Mouse (Mus musculus) heart, embryonic 10.5 days (tissue): ENCODE data around the gene Cnnm2. TPM values are rescaled to one million over a fixed set of nuclear protein-coding genes. Genes with fewer than 3 reads are reported as not detected.
"Not testable (repeated sequence)": the region's sequence is repeated elsewhere in the genome, so short reads cannot be mapped to it uniquely, and the experiment has no call there.

Experiments
- DNase-seq: peaks from one replicate; pipeline ENCODE4 v3.0.0-alpha.2; 2017; ENCODE audit warnings: low spot score
- H3K27ac ChIP-seq: fragments of 300-500 bp; sonication (generic); 2 replicates; pipeline ENCODE4 v1.5.1; 2016; ENCODE audit warnings: mild to moderate bottlenecking
- H3K27me3 ChIP-seq: fragments of 300-500 bp; sonication (generic); 2 replicates; pipeline ENCODE4 v1.6.1; 2016; ENCODE audit warnings: mild to moderate bottlenecking; ENCODE audit not compliant: poor library complexity, insufficient read depth, severe bottlenecking
- H3K36me3 ChIP-seq: fragments of 300-500 bp; sonication (generic); 2 replicates; pipeline ENCODE4 v1.6.1; 2016; ENCODE audit warnings: mild to moderate bottlenecking, moderate library complexity
- H3K4me1 ChIP-seq: fragments of 300-500 bp; sonication (generic); 2 replicates; pipeline ENCODE4 v1.6.1; 2016; ENCODE audit warnings: mild to moderate bottlenecking
- H3K4me3 ChIP-seq: fragments of 300-500 bp; sonication (generic); 2 replicates; pipeline ENCODE4 v1.5.1; 2016; ENCODE audit warnings: mild to moderate bottlenecking, moderate library complexity
- H3K9me3 ChIP-seq: fragments of 300-500 bp; sonication (generic); 2 replicates; pipeline ENCODE4 v1.6.1; 2016; ENCODE audit warnings: mild to moderate bottlenecking, moderate library complexity
- WGBS: fragments of 180-500 bp; shearing (Covaris S2); methylation state at CpG from one replicate; pipeline ENCODE4 v1.1.7; 2016; 5-methylcytosine and 5-hydroxymethylcytosine counted together
- polyA plus RNA-seq: library from polyadenylated mRNA; unstranded; fragments of >200 nt; fragmentation: Nextera tagmentation; extraction: Ambion mirVana; gene quantifications from 2 replicates; pipeline ENCODE4 v1.2.1, GENCODE M21; 2016

The Cnnm2 gene
- polyA plus RNA-seq, 1 experiment from 2014 or later, result 2.7 TPM

- 55% methylated on average over 7 of the region's 7 CpGs for WGBS
- H3K27ac ChIP-seq, result no peak overlapping the region
- H3K4me1 ChIP-seq, result peaks cover 34% of the 10 kb centered on the region
- peaks cover 21% of the 10 kb centered on the region for H3K36me3 ChIP-seq
- no peaks in the 10 kb centered on the region for H3K9me3 ChIP-seq
- H3K27me3 ChIP-seq, result no peaks in the 10 kb centered on the region
- H3K4me3 ChIP-seq, result no peak overlapping the region
- DNase-seq, result no peak
These were observed 24.3 kb upstream of the Cnnm2 start for GRCm38 (mm10) chr19:46737106-46737505.

GRCm38 (mm10) chr19:46740341-46741008, 20.9 kb upstream of the Cnnm2 start:
- H3K27me3 ChIP-seq, result no peaks in the 10 kb centered on the region
- H3K9me3 ChIP-seq, result no peaks in the 10 kb centered on the region
- H3K27ac ChIP-seq, result no peak overlapping the region
- WGBS, result 50% methylated on average over 7 of the region's 7 CpGs
- peak; percentile 76 for DNase-seq
- no peak overlapping the region for H3K4me3 ChIP-seq
- H3K4me1 ChIP-seq, result peaks cover 12% of the 10 kb centered on the region
- peaks cover 12% of the 10 kb centered on the region for H3K36me3 ChIP-seq

GRCm38 (mm10) chr19:46741574-46741973, 19.8 kb upstream of the Cnnm2 start:
- no peaks in the 10 kb centered on the region for H3K27me3 ChIP-seq
- no peak overlapping the region for H3K27ac ChIP-seq
- 0 out of 2 replicates have a peak, but pooled peaks cover 11% of the 10 kb centered on the region for H3K4me1 ChIP-seq
- DNase-seq, result no peak
- H3K4me3 ChIP-seq, result no peak overlapping the region
- WGBS, result 30% methylated on average over 6 of the region's 6 CpGs
- H3K9me3 ChIP-seq, result no peaks in the 10 kb centered on the region
- H3K36me3 ChIP-seq, result peaks cover 12% of the 10 kb centered on the region

GRCm38 (mm10) chr19:46744681-46745080, 16.7 kb upstream of the Cnnm2 start:
- Histone ChIP-seq H3K9me3 (no peaks in the 10 kb centered on the region), H3K27ac (no peak overlapping the region), H3K36me3 (no peaks in the 10 kb centered on the region), H3K4me3 (no peak overlapping the region), H3K4me1 (0 out of 2 replicates have a peak, but pooled peaks cover 3% of the 10 kb centered on the region), H3K27me3 (no peaks in the 10 kb centered on the region)
- no peak for DNase-seq
- 78% methylated on average over 9 of the region's 9 CpGs for WGBS

GRCm38 (mm10) chr19:46747799-46748198, 13.6 kb upstream of the Cnnm2 start:
- Histone ChIP-seq H3K9me3 (no peaks in the 10 kb centered on the region), H3K36me3 (no peaks in the 10 kb centered on the region), H3K27ac (no peak overlapping the region), H3K4me3 (no peak overlapping the region), H3K4me1 (no peaks in the 10 kb centered on the region), H3K27me3 (no peaks in the 10 kb centered on the region)
- 85% methylated on average over 3 of the region's 3 CpGs for WGBS
- no peak for DNase-seq

- H3K4me3 ChIP-seq, result no peak overlapping the region
- H3K36me3 ChIP-seq, result no peaks in the 10 kb centered on the region
- peak; percentile 69 for DNase-seq
- H3K27me3 ChIP-seq, result 0 out of 2 replicates have a peak, but pooled peaks cover 3% of the 10 kb centered on the region
- 57% methylated on average over 5 of the region's 5 CpGs for WGBS
- no peak overlapping the region for H3K27ac ChIP-seq
- H3K9me3 ChIP-seq, result no peaks in the 10 kb centered on the region
- H3K4me1 ChIP-seq, result no peaks in the 10 kb centered on the region
These were observed 9.2 kb upstream of the Cnnm2 start for GRCm38 (mm10) chr19:46752235-46752634.

- Histone ChIP-seq H3K9me3 (no peaks in the 10 kb centered on the region), H3K27ac (no peak overlapping the region), H3K27me3 (0 out of 2 replicates have a peak, but pooled peaks cover 3% of the 10 kb centered on the region), H3K4me3 (no peak overlapping the region), H3K4me1 (peaks cover 6% of the 10 kb centered on the region; the same call in 1 of the 2 replicates), H3K36me3 (no peaks in the 10 kb centered on the region)
- WGBS, result 51% methylated on average over 9 of the region's 9 CpGs
- peak; percentile 73 for DNase-seq
These were observed 6.3 kb upstream of the Cnnm2 start for GRCm38 (mm10) chr19:46755066-46755465.

- DNase-seq, result peak; percentile 46
- Histone ChIP-seq H3K27me3 (0 out of 2 replicates have a peak, but pooled peaks cover 3% of the 10 kb centered on the region), H3K4me3 (no peak overlapping the region), H3K27ac (no peak overlapping the region), H3K36me3 (no peaks in the 10 kb centered on the region), H3K4me1 (peaks cover 12% of the 10 kb centered on the region), H3K9me3 (no peaks in the 10 kb centered on the region)
- 85% methylated on average over 4 of the region's 4 CpGs for WGBS
These were observed 5.2 kb upstream of the Cnnm2 start for GRCm38 (mm10) chr19:46756221-46756620.

GRCm38 (mm10) chr19:46759096-46759495, 2.3 kb upstream of the Cnnm2 start:
- H3K27ac ChIP-seq, result no peak overlapping the region
- no peaks in the 10 kb centered on the region for H3K36me3 ChIP-seq
- peaks cover 14% of the 10 kb centered on the region for H3K27me3 ChIP-seq
- no peaks in the 10 kb centered on the region for H3K9me3 ChIP-seq
- peaks cover 27% of the 10 kb centered on the region for H3K4me1 ChIP-seq
- no peak overlapping the region for H3K4me3 ChIP-seq
- peak; percentile 45 for DNase-seq
- 48% methylated on average over 8 of the region's 8 CpGs for WGBS

GRCm38 (mm10) chr19:46759909-46760308, 1.5 kb upstream of the Cnnm2 start:
- 81% methylated on average over 10 of the region's 10 CpGs for WGBS
- H3K4me1 ChIP-seq, result peaks cover 27% of the 10 kb centered on the region

GRCm38 (mm10) chr19:46760375-46761160, 828 bp upstream of the Cnnm2 start:
- Histone ChIP-seq H3K27me3 (peaks cover 14% of the 10 kb centered on the region), H3K27ac (peak overlapping the region; percentile 73), H3K9me3 (no peaks in the 10 kb centered on the region), H3K4me3 (peak overlapping the region; percentile 90), H3K4me1 (peaks cover 27% of the 10 kb centered on the region), H3K36me3 (no peaks in the 10 kb centered on the region)
- WGBS, result 17% methylated on average over 29 of the region's 29 CpGs
- peak; percentile 92 for DNase-seq

More at GRCm38 (mm10) chr19:46759909-46760308, 1.5 kb upstream of the Cnnm2 start:
- peaks cover 13% of the 10 kb centered on the region for H3K27me3 ChIP-seq
- H3K36me3 ChIP-seq, H3K9me3 ChIP-seq, H3K4me3 ChIP-seq, H3K27ac ChIP-seq: not testable (repeated sequence)
- peak; percentile 50 for DNase-seq

- 0% methylated on average over 36 of the region's 36 CpGs for WGBS
- H3K27ac ChIP-seq, result peak overlapping the region; percentile 89
These were observed 535 bp downstream of the Cnnm2 start for GRCm38 (mm10) chr19:46761971-46762290.

GRCm38 (mm10) chr19:46762291-46762991, 1.0 kb downstream of the Cnnm2 start:
- H3K27me3 ChIP-seq, result peaks cover 14% of the 10 kb centered on the region
- peak overlapping the region; percentile 89 for H3K27ac ChIP-seq
- H3K36me3 ChIP-seq, result no peaks in the 10 kb centered on the region
- DNase-seq, result peak; percentile 76
- WGBS, result under 1% methylated on average over 50 of the region's 50 CpGs
- peak overlapping the region; percentile 90 for H3K4me3 ChIP-seq
- no peaks in the 10 kb centered on the region for H3K9me3 ChIP-seq
- H3K4me1 ChIP-seq, result peaks cover 29% of the 10 kb centered on the region

More at GRCm38 (mm10) chr19:46761971-46762290, 535 bp downstream of the Cnnm2 start:
- Histone ChIP-seq H3K36me3 (no peaks in the 10 kb centered on the region), H3K4me1 (peaks cover 29% of the 10 kb centered on the region), H3K27me3 (peaks cover 14% of the 10 kb centered on the region), H3K9me3 (no peaks in the 10 kb centered on the region), H3K4me3 (peak overlapping the region; percentile 90)
- no peak for DNase-seq
